Mouse (Mus musculus): ENCODE data around the gene Mical2. TPM values are rescaled to one million over a fixed set of nuclear protein-coding genes. Genes with fewer than 3 reads are reported as not detected.

Mical2 gene
- polyA plus RNA-seq, 1 experiment, result 58.2 TPM

DNA sequence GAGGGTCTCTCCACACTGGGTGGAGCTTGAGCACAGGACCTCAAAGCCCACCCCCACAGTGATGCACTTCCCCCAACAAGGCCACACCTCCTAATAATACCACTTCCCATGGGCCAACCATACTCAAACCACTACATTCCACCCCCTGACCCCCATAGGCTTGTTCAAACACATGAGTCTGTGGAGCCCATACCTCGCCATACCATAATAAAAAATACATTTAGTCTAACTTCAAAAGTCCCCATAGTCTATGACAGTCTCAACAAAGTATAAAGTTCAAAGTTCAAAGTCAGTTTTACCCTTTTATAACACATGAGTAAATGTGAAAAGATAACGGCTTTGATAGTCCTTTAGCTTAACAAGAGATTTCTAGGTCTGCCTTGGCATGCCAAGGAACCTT, 145.7 kb downstream of the Mical2 start:
- DNase-seq, result no peak
- WGBS, result 89% methylated on average over 2 of the region's 2 CpGs

GRCm38 (mm10) chr7:112374035-112374434, 148.4 kb downstream of the Mical2 start:
- H3K4me3 ChIP-seq (replicated peaks; ENCODE audit: extremely low read depth, low read depth, low read length), result no peak overlapping the region
- no peaks in the 10 kb centered on the region for H3K4me1 ChIP-seq (ENCODE audit: control insufficient read depth, insufficient read depth, low read length)
- no peak for DNase-seq
- 87% methylated on average over 5 of the region's 5 CpGs for WGBS
- TF ChIP-seq POLR2A (IDR thresholded peaks at IDR 0.05; ENCODE audit: borderline replicate concordance, extremely low read depth, low read depth, low read length) (no peak), CTCF (IDR thresholded peaks at IDR 0.05; ENCODE audit: insufficient read depth, low read length) (no peak)

More for the DNA sequence above, 145.7 kb downstream of the Mical2 start:
- Histone ChIP-seq H3K4me3 (replicated peaks; ENCODE audit: extremely low read depth, low read depth, low read length) (no peak overlapping the region), H3K4me1 (ENCODE audit: control insufficient read depth, insufficient read depth, low read length) (no peaks in the 10 kb centered on the region)
- no peak for TF ChIP-seq CTCF (IDR thresholded peaks at IDR 0.05; ENCODE audit: insufficient read depth, low read length)
- TF ChIP-seq POLR2A (IDR thresholded peaks at IDR 0.05; ENCODE audit: borderline replicate concordance, extremely low read depth, low read depth, low read length), result no peak

DNA sequence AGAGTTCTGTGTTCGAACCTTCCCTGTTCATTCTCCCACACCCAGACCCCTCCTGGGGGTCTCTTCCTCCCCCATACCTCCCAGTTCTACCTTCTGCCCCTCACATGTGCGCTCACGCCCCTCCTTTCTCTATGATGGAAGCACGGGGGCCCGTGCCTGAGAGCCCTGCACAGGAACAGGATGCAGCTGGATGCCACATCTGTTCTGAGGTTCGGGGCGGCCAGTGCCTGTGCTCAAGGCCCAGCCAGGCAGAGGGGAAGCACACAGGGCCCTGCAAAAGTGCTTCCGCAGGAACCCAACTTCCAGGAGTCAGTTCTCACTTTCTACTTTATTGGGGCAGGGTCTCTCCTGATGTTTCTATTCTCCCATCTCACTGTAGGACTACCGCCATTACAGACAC, 149.4 kb downstream of the Mical2 start:
- no peak overlapping the region for H3K4me3 ChIP-seq (replicated peaks; ENCODE audit: extremely low read depth, low read depth, low read length)
- 59% methylated on average over 9 of the region's 9 CpGs for WGBS
- no peak for DNase-seq
- TF ChIP-seq CTCF (IDR thresholded peaks at IDR 0.05; ENCODE audit: insufficient read depth, low read length), result no peak
- TF ChIP-seq POLR2A (IDR thresholded peaks at IDR 0.05; ENCODE audit: borderline replicate concordance, extremely low read depth, low read depth, low read length), result no peak
- no peaks in the 10 kb centered on the region for H3K4me1 ChIP-seq (ENCODE audit: control insufficient read depth, insufficient read depth, low read length)

DNA sequence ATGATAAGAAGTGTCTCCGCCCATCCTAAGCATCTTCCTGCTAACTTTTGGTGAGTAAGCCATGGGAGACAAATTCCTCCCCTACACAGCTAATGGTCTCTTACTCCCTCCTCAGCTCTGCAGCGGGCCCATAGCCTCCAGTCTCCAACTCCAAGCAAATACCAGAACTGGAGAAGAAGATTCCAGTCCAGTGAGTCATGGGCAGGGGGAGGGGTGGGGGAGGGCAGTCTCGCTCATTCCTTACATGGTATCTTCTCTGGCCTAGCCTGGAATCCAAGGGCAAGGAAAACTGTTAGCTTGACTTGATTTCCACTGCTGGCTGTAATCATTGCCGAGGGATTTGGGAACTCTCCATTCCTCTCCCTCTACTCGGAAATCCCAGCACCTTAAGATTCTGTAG, 150.2 kb downstream of the Mical2 start:
- Histone ChIP-seq H3K4me3 (replicated peaks; ENCODE audit: extremely low read depth, low read depth, low read length) (no peak overlapping the region), H3K4me1 (ENCODE audit: control insufficient read depth, insufficient read depth, low read length) (no peaks in the 10 kb centered on the region)
- WGBS, result 53% methylated on average over 5 of the region's 5 CpGs
- no peak for DNase-seq
- TF ChIP-seq CTCF (IDR thresholded peaks at IDR 0.05; ENCODE audit: insufficient read depth, low read length), result no peak
- TF ChIP-seq POLR2A (IDR thresholded peaks at IDR 0.05; ENCODE audit: borderline replicate concordance, extremely low read depth, low read depth, low read length), result no peak

GRCm38 (mm10) chr7:112376611-112377010, 151.0 kb downstream of the Mical2 start:
- no peak for TF ChIP-seq CTCF (IDR thresholded peaks at IDR 0.05; ENCODE audit: insufficient read depth, low read length)
- no peak for TF ChIP-seq POLR2A (IDR thresholded peaks at IDR 0.05; ENCODE audit: borderline replicate concordance, extremely low read depth, low read depth, low read length)
- 41% methylated on average over 2 of the region's 2 CpGs for WGBS
- no peaks in the 10 kb centered on the region for H3K4me1 ChIP-seq (ENCODE audit: control insufficient read depth, insufficient read depth, low read length)
- no peak for DNase-seq
- H3K4me3 ChIP-seq (replicated peaks; ENCODE audit: extremely low read depth, low read depth, low read length), result no peak overlapping the region

GRCm38 (mm10) chr7:112377314-112377713, 151.7 kb downstream of the Mical2 start:
- DNase-seq, result peak; percentile 63
- TF ChIP-seq POLR2A (IDR thresholded peaks at IDR 0.05; ENCODE audit: borderline replicate concordance, extremely low read depth, low read depth, low read length), result no peak
- peak; percentile 79 for TF ChIP-seq CTCF (IDR thresholded peaks at IDR 0.05; ENCODE audit: insufficient read depth, low read length)
- WGBS, result 47% methylated on average over 8 of the region's 8 CpGs
- Histone ChIP-seq H3K4me3 (replicated peaks; ENCODE audit: extremely low read depth, low read depth, low read length) (no peak overlapping the region), H3K4me1 (ENCODE audit: control insufficient read depth, insufficient read depth, low read length) (no peaks in the 10 kb centered on the region)

DNA sequence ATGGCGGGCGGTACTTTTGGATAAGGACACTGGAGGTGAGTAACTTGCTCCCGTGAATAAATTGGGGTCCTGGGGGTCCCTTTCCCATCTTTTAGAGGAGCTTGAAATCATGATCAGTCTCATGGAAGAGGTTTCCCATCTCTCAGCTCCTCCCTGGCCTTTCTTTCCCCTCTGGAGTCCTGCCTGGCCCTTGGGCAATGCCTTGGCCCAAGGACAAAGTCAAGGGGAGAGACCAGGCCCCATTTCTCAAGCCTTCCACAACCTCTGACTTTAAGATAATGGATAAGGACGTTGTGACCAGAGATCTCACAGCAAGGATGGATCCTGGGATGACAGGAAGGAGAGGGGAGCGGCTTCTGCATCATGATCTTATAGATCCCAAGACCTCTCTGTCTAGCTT, 152.4 kb downstream of the Mical2 start:
- Histone ChIP-seq H3K4me3 (replicated peaks; ENCODE audit: extremely low read depth, low read depth, low read length) (no peak overlapping the region), H3K4me1 (ENCODE audit: control insufficient read depth, insufficient read depth, low read length) (no peaks in the 10 kb centered on the region)
- TF ChIP-seq POLR2A (IDR thresholded peaks at IDR 0.05; ENCODE audit: borderline replicate concordance, extremely low read depth, low read depth, low read length) (no peak), CTCF (IDR thresholded peaks at IDR 0.05; ENCODE audit: insufficient read depth, low read length) (no peak)
- 80% methylated on average over 5 of the region's 5 CpGs for WGBS
- DNase-seq, result no peak

- TF ChIP-seq POLR2A (IDR thresholded peaks at IDR 0.05; ENCODE audit: borderline replicate concordance, extremely low read depth, low read depth, low read length) (no peak), CTCF (IDR thresholded peaks at IDR 0.05; ENCODE audit: insufficient read depth, low read length) (no peak)
- no peaks in the 10 kb centered on the region for H3K4me1 ChIP-seq (ENCODE audit: control insufficient read depth, insufficient read depth, low read length)
- no peak overlapping the region for H3K4me3 ChIP-seq (replicated peaks; ENCODE audit: extremely low read depth, low read depth, low read length)
- WGBS, result 71% methylated on average over 5 of the region's 5 CpGs
- no peak for DNase-seq
Measured at GRCm38 (mm10) chr7:112378476-112378875, 152.8 kb downstream of the Mical2 start.

DNA sequence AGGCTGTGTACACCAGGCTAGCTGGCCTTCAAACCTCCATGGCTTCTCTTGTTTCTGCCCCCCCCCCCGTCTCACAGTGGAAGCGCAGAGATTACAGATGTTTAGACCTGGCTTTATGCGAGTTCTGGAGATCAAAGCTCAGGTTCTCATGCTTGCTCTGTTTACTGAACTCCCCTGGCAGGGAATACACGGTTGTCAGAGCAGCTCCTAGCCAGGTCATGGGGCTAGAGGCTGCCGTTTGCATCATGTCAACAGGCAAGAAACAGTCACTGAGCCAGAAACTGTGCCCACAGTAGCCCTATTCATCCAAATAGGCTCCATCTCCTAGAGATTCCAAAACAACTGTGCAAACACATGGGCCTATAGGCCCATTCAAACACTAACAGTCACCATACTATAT, 160.9 kb downstream of the Mical2 start:
- DNase-seq, result no peak
- no peak overlapping the region for H3K4me3 ChIP-seq (replicated peaks; ENCODE audit: extremely low read depth, low read depth, low read length)
- TF ChIP-seq POLR2A (IDR thresholded peaks at IDR 0.05; ENCODE audit: borderline replicate concordance, extremely low read depth, low read depth, low read length) (no peak), CTCF (IDR thresholded peaks at IDR 0.05; ENCODE audit: insufficient read depth, low read length) (no peak)
- peaks cover 8% of the 10 kb centered on the region for H3K4me1 ChIP-seq (ENCODE audit: control insufficient read depth, insufficient read depth, low read length)
- WGBS, result 70% methylated on average over 5 of the region's 5 CpGs

GRCm38 (mm10) chr7:112387876-112388275, 162.2 kb downstream of the Mical2 start:
- no peak for TF ChIP-seq POLR2A (IDR thresholded peaks at IDR 0.05; ENCODE audit: borderline replicate concordance, extremely low read depth, low read depth, low read length)
- no peak for TF ChIP-seq CTCF (IDR thresholded peaks at IDR 0.05; ENCODE audit: insufficient read depth, low read length)
- H3K4me3 ChIP-seq (replicated peaks; ENCODE audit: extremely low read depth, low read depth, low read length), result no peak overlapping the region
- no peak for DNase-seq
- WGBS, result 77% methylated on average over 5 of the region's 5 CpGs
- peaks cover 8% of the 10 kb centered on the region for H3K4me1 ChIP-seq (ENCODE audit: control insufficient read depth, insufficient read depth, low read length)

Measured in lung, adult 2 months (tissue).